Mouse (Mus musculus): ENCODE results near the gene Casc4. TPM values are rescaled to one million over a fixed set of nuclear protein-coding genes. Genes with fewer than 3 reads are reported as not detected.
A peak's percentile ranks its signal among the peaks of the same experiment; 100 is the strongest.

Gene Casc4
- polyA plus RNA-seq, 1 experiment from 2014 or later: 18.9 TPM

DNA sequence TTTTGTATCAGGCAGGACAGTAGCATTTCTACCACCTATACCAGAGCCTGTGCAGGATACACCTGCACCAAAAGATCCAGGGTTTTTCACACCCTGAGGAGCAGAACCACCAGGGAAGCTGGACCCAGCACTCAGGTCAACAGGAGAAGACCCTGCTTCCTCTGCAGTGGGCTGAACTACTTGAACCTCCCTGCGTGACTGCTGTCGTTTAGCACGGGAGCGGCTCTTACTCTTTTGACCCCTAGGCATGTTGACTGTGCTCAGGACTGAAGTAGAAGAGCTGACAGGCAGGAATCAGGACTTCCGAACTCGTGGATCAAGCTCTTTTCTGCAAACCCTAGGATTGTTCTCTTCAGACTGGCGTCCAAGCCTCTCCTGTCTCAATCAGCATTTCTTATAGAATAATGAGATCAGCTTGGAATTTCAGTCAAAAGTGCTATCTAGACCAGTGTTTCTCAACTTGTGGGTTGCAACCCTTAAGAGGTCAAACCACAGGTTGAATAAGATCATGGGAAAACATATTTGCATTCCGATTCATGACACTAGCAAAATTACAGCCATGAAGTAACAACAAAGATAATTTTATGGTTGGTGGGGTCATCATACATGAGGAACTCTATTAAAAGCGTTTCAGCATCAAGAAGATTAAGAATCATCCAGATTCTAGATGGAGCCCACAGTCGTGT, 88.3 kb downstream of the Casc4 start:
- no peaks in the 10 kb centered on the region for H3K27me3 ChIP-seq (ENCODE audit: insufficient read depth, poor library complexity, severe bottlenecking)
- no peaks in the 10 kb centered on the region for H3K9me3 ChIP-seq
- 15% methylated on average over 10 of the region's 10 CpGs for WGBS
- peaks cover 12% of the 10 kb centered on the region; the same call in 1 of the 2 replicates for H3K4me1 ChIP-seq
- H3K27ac ChIP-seq: peak overlapping the region; percentile 97
- DNase-seq (ENCODE audit: low spot score): no peak
- H3K36me3 ChIP-seq: peaks cover 4% of the 10 kb centered on the region
- peak overlapping the region; percentile 96 for H3K4me3 ChIP-seq

DNA sequence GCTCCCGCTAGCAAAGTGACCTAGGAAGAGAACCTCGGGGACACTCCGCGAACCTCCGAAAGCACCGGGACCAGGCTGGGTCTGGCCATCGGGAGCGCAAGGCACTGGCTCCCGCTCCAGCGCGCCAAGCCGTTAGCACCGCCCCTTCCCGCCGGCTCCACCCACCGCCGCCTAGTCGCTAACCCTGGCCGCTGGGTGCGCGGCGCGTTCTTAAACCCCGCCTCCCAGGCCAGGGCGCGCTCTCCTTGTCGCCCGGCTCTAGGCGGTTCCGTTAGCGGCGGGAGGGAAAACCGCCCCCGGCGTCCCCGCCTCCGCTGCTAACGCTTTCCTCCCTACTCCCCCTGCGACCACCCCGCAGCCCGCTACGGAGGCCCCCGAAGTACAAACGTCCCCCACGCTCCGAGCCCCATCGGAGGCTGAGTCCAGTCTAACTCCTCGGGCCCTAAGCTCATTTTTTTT, 89.0 kb downstream of the Casc4 start, which contains the start of the genes Ctdspl2 and Mageb3:
TSS of gene Ctdspl2 (plus strand) at position 237 of the 459 bp plus-strand sequence.
TSS of gene Mageb3 (minus strand) at position 328 of the 459 bp plus-strand sequence.
- under 1% methylated on average over 47 of the region's 48 CpGs for WGBS
- H3K27ac ChIP-seq: peak within 1 kb of the TSS; percentile 97
- no peaks in the 10 kb centered on the region for H3K9me3 ChIP-seq
- peaks cover 11% of the 10 kb centered on the region for H3K36me3 ChIP-seq
- peak within 1 kb of the TSS; percentile 96 for H3K4me3 ChIP-seq
- peaks cover 12% of the 10 kb centered on the region; the same call in 1 of the 2 replicates for H3K4me1 ChIP-seq
- peak; percentile 98 for DNase-seq (ENCODE audit: low spot score)
- no peaks in the 10 kb centered on the region for H3K27me3 ChIP-seq (ENCODE audit: insufficient read depth, poor library complexity, severe bottlenecking)

DNA sequence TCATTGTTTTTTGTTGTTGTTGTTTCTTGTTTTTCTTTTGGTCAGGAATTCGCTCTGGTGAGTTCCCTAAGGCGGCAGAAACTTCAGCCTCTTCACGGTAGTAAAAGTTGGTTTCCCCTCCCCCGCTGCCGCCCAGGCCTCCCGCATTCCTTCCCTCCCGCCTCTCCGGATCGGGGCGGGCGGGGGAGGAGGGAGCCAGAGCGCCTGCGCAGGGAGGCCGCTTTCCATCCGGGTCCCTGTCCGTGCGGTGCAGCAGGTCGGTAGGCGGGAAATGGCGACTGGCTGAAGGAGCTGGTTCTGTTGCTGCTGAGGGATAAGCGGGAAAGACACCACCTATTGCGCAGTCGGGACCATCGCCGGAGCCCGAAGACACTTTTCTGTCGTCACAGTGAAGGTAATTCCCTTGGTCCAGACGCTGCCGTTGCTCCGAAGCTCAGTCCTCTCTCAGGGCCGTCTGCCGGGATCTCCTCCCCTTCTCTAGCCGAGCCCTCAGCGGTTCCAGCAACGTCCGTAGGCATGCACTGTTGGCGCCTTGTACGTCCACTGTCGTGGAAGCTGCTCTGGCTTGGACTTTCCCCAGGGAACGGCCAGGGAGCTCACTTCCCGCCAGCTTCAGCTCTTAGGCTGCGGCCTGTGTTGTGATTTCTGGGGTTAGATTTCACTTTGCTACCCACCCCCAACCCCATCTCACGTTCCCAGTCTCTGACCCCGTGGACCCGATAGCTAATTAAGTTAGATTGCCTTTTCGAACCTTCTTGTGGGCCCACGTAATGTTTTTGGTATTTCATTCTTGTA, 89.7 kb downstream of the Casc4 start:
- H3K9me3 ChIP-seq: no peaks in the 10 kb centered on the region
- WGBS: under 1% methylated on average over 47 of the region's 47 CpGs
- no peaks in the 10 kb centered on the region for H3K27me3 ChIP-seq (ENCODE audit: insufficient read depth, poor library complexity, severe bottlenecking)
- H3K4me1 ChIP-seq: peaks cover 12% of the 10 kb centered on the region; the same call in 1 of the 2 replicates
- H3K36me3 ChIP-seq: peaks cover 16% of the 10 kb centered on the region
- H3K27ac ChIP-seq: peak overlapping the region; percentile 97
- DNase-seq (ENCODE audit: low spot score): peak; percentile 95
- H3K4me3 ChIP-seq: peak overlapping the region; percentile 96

DNA sequence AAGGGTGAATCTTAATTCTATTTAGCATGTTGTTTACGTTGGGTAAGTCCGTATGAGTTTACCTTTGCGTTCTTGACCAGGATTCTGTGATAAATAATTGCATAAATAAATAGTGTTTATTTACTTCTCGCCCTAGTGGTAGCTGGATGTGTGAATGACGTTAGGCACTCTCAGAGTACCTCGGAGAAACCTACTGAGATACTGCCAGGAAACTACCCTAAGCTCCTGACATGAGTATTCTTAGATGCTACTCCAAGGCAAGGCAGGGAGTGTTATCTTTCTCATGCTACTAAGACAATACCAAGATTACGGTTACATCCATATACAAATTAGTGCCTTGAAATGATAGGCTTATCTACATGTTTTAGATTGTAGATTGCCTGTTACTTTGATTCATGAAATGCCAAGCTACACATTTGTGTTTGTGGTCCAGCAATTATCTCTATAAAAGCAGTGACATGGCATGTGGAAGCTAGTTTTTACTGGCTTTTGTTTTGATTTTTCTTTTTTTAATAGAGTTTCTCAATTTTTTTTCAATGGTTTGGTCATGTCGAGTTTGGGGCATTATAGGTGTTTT, 90.5 kb downstream of the Casc4 start:
- WGBS: 7% methylated on average over 8 of the region's 8 CpGs
- peaks cover 12% of the 10 kb centered on the region; the same call in 1 of the 2 replicates for H3K4me1 ChIP-seq
- H3K9me3 ChIP-seq: no peaks in the 10 kb centered on the region
- no peaks in the 10 kb centered on the region for H3K27me3 ChIP-seq (ENCODE audit: insufficient read depth, poor library complexity, severe bottlenecking)
- DNase-seq (ENCODE audit: low spot score): no peak
- peaks cover 23% of the 10 kb centered on the region for H3K36me3 ChIP-seq
- H3K4me3 ChIP-seq: peak overlapping the region; percentile 96
- peak overlapping the region; percentile 97; the same call in 1 of the 2 replicates for H3K27ac ChIP-seq

Other genes starting within 250 kb of the Casc4 start
- gene Frmd5, start 59.9 kb upstream of the Casc4 start, polyA plus RNA-seq (2016; fragmentation: Nextera tagmentation; extraction: Ambion mirVana): 17.0 and 27.5 TPM in 2 replicates
- 41.5 and 49.3 TPM in 2 replicates for gene Ctdspl2, start 89.0 kb downstream of the Casc4 start, polyA plus RNA-seq (2016; fragmentation: Nextera tagmentation; extraction: Ambion mirVana)
- 0.06 and 0.25 TPM in 2 replicates for gene Mageb3, start 89.1 kb downstream of the Casc4 start, polyA plus RNA-seq (2016; fragmentation: Nextera tagmentation; extraction: Ambion mirVana)
- gene Eif3j1, start 161.6 kb downstream of the Casc4 start, polyA plus RNA-seq (2016; fragmentation: Nextera tagmentation; extraction: Ambion mirVana): 13.2 and 16.2 TPM in 2 replicates

Data from heart, embryonic 10.5 days (tissue).